Mouse (Mus musculus): ENCODE data around the gene Ski.

DNA sequence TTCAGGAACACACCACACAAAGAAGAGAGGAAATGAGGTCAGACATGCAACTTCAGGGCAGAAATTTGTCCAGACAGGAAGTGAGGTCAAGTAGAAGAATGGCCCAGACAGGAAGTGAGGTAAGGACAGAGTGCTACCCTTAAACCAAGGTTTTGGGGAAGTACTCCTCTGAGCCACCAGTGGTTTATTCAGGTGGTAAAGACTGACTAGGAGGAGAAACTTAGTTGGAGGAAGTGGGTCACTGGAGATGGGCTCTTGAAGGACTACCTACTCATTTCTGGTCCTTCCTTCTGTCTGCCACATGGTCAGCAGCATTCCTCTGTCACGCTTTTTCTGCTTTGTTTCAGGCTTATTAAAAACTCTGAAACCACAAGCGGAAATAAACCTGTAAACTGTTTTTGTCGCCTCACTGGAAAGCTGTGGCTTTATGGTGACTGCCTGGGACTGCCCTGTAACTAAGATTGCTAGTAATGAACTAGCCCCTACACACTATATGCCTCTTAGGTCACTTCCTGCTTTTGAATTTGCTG, 21.5 kb downstream of the Ski start:
- no peak for TF ChIP-seq CTCF (conservative IDR thresholded peaks at IDR 0.05; ENCODE audit: low read length)
- no peak for TF ChIP-seq POU5F1 (IDR thresholded peaks at IDR 0.05; ENCODE audit: borderline replicate concordance, low read length)

All from E14TG2a.4 (cell line).